ENCODE assay signal across 9 mouse cellular contexts in genomic region chr19:60467588-60468007, GRCm38 (mm10). TPM values are rescaled to one million over a fixed set of nuclear protein-coding genes. Genes with fewer than 3 reads are reported as not detected.
DNase-seq lines count a peak whose midpoint lies in the region; ATAC-seq and TF ChIP-seq lines count a peak whose summit lies in the region.
"Had no signal": no experiment of that assay in that cellular context is flagged by ENCODE, and none has a peak within 500 bp of the region (broad histone marks: within the 10 kb centered on the region; RNA-seq: fewer than 3 reads in every experiment).

No protein-coding gene starts in this region.

- TF ChIP-seq EP300 in ES-Bruce4 (IDR thresholded peaks at IDR 0.05; ENCODE audit: insufficient read depth, low read depth, low read length): no peak

- no peak for TF ChIP-seq POLR2A in ES-Bruce4 (IDR thresholded peaks at IDR 0.05; ENCODE audit: insufficient read depth, low read length)

- DNase-seq in heart, adult 11 months: peak; percentile 68
- DNase-seq in heart, postnatal 14 days: no peak
- no peak for DNase-seq in hindbrain, embryonic 14.5 days (ENCODE audit: low spot score)
- DNase-seq in midbrain, embryonic 11.5 days (ENCODE audit: low spot score, missing footprints): peak; percentile 89
- no peak for DNase-seq in urinary bladder, postnatal 10 days (ENCODE audit: low spot score)
- DNase-seq in natural killer cell, adult 2 months (ENCODE audit: low spot score in 2 of 2): no peak
- DNase-seq in right cerebral cortex, postnatal 10 days (ENCODE audit: low spot score in 2 of 2): no peak

- no peaks in the 10 kb centered on the region; the same call in 1 of the 2 replicates for H3K27me3 ChIP-seq in ES-Bruce4 (ENCODE audit: control insufficient read depth, insufficient read depth, low read length, poor library complexity, severe bottlenecking)
- H3K27me3 ChIP-seq in hindbrain, embryonic 14.5 days (ENCODE audit: control insufficient read depth, insufficient read depth, low read length): peaks cover 47% of the 10 kb centered on the region
- H3K27me3 ChIP-seq in midbrain, embryonic 11.5 days (ENCODE audit: control insufficient read depth, insufficient read depth, low read length): peaks cover 36% of the 10 kb centered on the region
- H3K27me3 ChIP-seq: CH12.LX had no signal

- 13% methylated on average over 31 of the region's 31 CpGs for WGBS in hindbrain, embryonic 14.5 days
- 14% methylated on average over 31 of the region's 31 CpGs for WGBS in midbrain, embryonic 11.5 days

- H3K27ac ChIP-seq in ES-Bruce4 (ENCODE audit: insufficient read depth, low read length): no peak overlapping the region
- no peak overlapping the region for H3K27ac ChIP-seq in hindbrain, embryonic 14.5 days
- H3K27ac ChIP-seq in midbrain, embryonic 11.5 days (ENCODE audit: low read depth, low read length): no peak overlapping the region

- intact Hi-C loops in heart, postnatal 14 days (cut with DNase I): loop anchor here (2.0 to 5.0 kb wide), 2 partner anchors 80 to 141 kb away; no protein-coding TSS in a partner anchor

- no peaks in the 10 kb centered on the region for H3K9me3 ChIP-seq in ES-Bruce4 (replicated peaks; ENCODE audit: control insufficient read depth, insufficient read depth, low read length, poor library complexity, severe bottlenecking)
- H3K9me3 ChIP-seq in hindbrain, embryonic 14.5 days (ENCODE audit: control insufficient read depth, low read length): no peaks in the 10 kb centered on the region
- no peaks in the 10 kb centered on the region for H3K9me3 ChIP-seq in midbrain, embryonic 11.5 days (ENCODE audit: control insufficient read depth, low read length)

- no peak overlapping the region for H3K9ac ChIP-seq in ES-Bruce4 (ENCODE audit: low read depth, poor library complexity, severe bottlenecking)
- peak overlapping the region; percentile 8; the same call in 1 of the 2 replicates for H3K9ac ChIP-seq in hindbrain, embryonic 14.5 days
- H3K9ac ChIP-seq in midbrain, embryonic 11.5 days (ENCODE audit: low read length): no peak overlapping the region; the same call in 1 of the 2 replicates

- peak overlapping the region; percentile 44 for H3K4me3 ChIP-seq in ES-Bruce4 (ENCODE audit: low read depth, low read length)
- peak overlapping the region; percentile 32 for H3K4me3 ChIP-seq in hindbrain, embryonic 14.5 days (replicated peaks; ENCODE audit: low read length)
- peak overlapping the region; percentile 32 for H3K4me3 ChIP-seq in midbrain, embryonic 11.5 days (ENCODE audit: low read depth, low read length)

- TF ChIP-seq CTCF in ES-Bruce4 (IDR thresholded peaks at IDR 0.05; ENCODE audit: low read depth, low read length): no peak

- no peaks in the 10 kb centered on the region for H3K36me3 ChIP-seq in ES-Bruce4 (ENCODE audit: control insufficient read depth, insufficient read depth, low read length, poor library complexity, severe bottlenecking)
- no peaks in the 10 kb centered on the region for H3K36me3 ChIP-seq in hindbrain, embryonic 14.5 days (replicated peaks; ENCODE audit: control insufficient read depth, insufficient read depth)
- H3K36me3 ChIP-seq in midbrain, embryonic 11.5 days (ENCODE audit: control insufficient read depth, insufficient read depth, low read length): no peaks in the 10 kb centered on the region

- peak overlapping the region; percentile 60 for H3K4me2 ChIP-seq in hindbrain, embryonic 14.5 days (replicated peaks)
- H3K4me2 ChIP-seq in midbrain, embryonic 11.5 days: peak overlapping the region; percentile 61

- no peaks in the 10 kb centered on the region for H3K4me1 ChIP-seq in ES-Bruce4 (ENCODE audit: control insufficient read depth, insufficient read depth, low read length)
- H3K4me1 ChIP-seq in hindbrain, embryonic 14.5 days (replicated peaks; ENCODE audit: control insufficient read depth, insufficient read depth, low read length): peaks cover 19% of the 10 kb centered on the region
- peaks cover 13% of the 10 kb centered on the region for H3K4me1 ChIP-seq in midbrain, embryonic 11.5 days (ENCODE audit: control insufficient read depth, insufficient read depth, low read length)

- ATAC-seq in hindbrain, embryonic 14.5 days (ENCODE audit: low FRiP score): 0 out of 2 replicates have a peak, but pooled peaks have one; percentile 32
- peak; percentile 54; the same call in 1 of the 2 replicates for ATAC-seq in midbrain, embryonic 11.5 days (ENCODE audit: low FRiP score)

RNA-seq across cellular contexts. Expression of gene Prlhr, which starts 0.5 kb away (rescaled TPM):
- not detected for total RNA-seq in heart, postnatal 14 days (2021)
- not detected in 2 replicates for polyA plus RNA-seq in ES-Bruce4 (2011; ENCODE audit: insufficient read depth, insufficient read length, low read depth, missing spikeins)
- 0.30 and 0.32 TPM in 2 replicates for polyA plus RNA-seq in hindbrain, embryonic 14.5 days (2014; fragmentation: Nextera tagmentation; extraction: Ambion mirVana)
- not detected in 2 replicates for polyA plus RNA-seq in midbrain, embryonic 11.5 days (2014; fragmentation: Nextera tagmentation; extraction: Ambion mirVana)
- total RNA-seq: CH12.LX had no signal

Comparison
In these comparisons a context has a peak if more than half of its experiments do, and no peak if none do; other contexts are left out.
1. DNase-seq: peak in heart, adult 11 months (single experiment) and midbrain, embryonic 11.5 days (single experiment); none in heart, postnatal 14 days (0 of 2), hindbrain, embryonic 14.5 days (single experiment), urinary bladder, postnatal 10 days (single experiment), natural killer cell, adult 2 months (0 of 2) and right cerebral cortex, postnatal 10 days (0 of 2).
2. Peak in every context shown above with its lines, with median percentiles within 50 percentile points of each other: H3K4me3 ChIP-seq.